Mouse (Mus musculus) spleen, adult 2 months (tissue): ENCODE measurements around the gene Ndufa8.

Experiments used
- CTCF ChIP-seq: fragments of 200-500 bp; IDR thresholded peaks from 2 replicates; pipeline ENCODE4 v1.5.1; 2011; ENCODE audit warnings: mild to moderate bottlenecking, inconsistent platforms; ENCODE audit not compliant: insufficient read depth, insufficient read length, insufficient replicate concordance; ENCODE audit errors: extremely low read depth
- POLR2A ChIP-seq: fragments of 200-500 bp; IDR thresholded peaks from 2 replicates; pipeline ENCODE4 v1.6.1; 2011; ENCODE audit warnings: low read depth, low read length, inconsistent platforms

GRCm38 (mm10) chr2:36009386-36009785 is 39.8 kb downstream of the Ndufa8 start:
- TF ChIP-seq CTCF, result peak; percentile 80; the same call in 1 of the 2 replicates
- TF ChIP-seq POLR2A, result no peak
